Mouse (Mus musculus): Measurements from ENCODE around the gene Arnt2. TPM values are rescaled to one million over a fixed set of nuclear protein-coding genes. Genes with fewer than 3 reads are reported as not detected.

Gene Arnt2
- polyA plus RNA-seq, 1 experiment from 2014 or later = 20.0 TPM

DNA sequence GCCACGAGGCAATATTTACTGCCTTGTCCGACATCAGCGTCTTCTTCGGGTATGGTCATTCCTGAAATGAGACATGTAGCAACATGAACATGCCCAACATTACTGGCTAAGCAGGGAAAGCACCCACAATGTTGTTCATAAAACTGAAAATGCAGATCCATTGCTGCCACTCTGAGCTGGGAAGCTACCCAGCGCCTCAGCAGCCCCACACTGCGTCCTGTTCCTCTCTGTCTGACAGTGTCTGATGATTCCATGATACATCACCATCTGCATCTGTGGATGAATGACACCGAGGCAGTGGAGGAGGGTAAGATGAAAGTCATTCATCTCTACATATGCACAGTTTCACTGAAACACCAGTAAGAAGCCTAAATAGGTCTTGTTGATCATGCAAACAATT is 124.2 kb downstream of the Arnt2 start:
- no peak overlapping the region for H3K9ac ChIP-seq (replicated peaks)
- no peaks in the 10 kb centered on the region for H3K27me3 ChIP-seq
- WGBS = 88% methylated on average over 7 of the region's 7 CpGs
- no peak for ATAC-seq (ENCODE audit: insufficient number of reproducible peaks, insufficient read depth, low FRiP score, low TSS enrichment, low read depth)
- no peak overlapping the region for H3K4me2 ChIP-seq
- no peaks in the 10 kb centered on the region for H3K9me3 ChIP-seq
- H3K4me3 ChIP-seq (replicated peaks) = no peak overlapping the region
- no peak overlapping the region for H3K27ac ChIP-seq
- H3K4me1 ChIP-seq (replicated peaks) = no peaks in the 10 kb centered on the region
- peaks cover 29% of the 10 kb centered on the region for H3K36me3 ChIP-seq

DNA sequence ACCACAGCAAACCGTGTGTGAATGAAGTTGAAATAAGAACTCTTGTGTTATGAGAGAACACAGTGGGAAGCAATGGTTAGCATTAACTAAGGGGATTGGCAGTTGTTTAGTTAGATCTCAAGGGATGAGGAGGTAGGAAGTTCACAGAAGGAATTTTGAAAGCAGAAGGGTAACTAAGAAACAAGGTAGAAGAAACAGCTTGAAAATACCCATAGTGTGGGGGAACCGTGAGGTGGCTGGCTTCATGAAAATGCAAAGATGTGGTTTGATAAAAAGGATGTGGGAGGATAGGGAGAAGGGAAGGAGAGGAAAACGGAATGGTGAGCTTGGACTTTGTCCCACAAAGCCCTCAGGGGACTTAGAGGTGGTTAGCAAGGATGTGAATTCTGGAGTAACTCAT is 125.0 kb downstream of the Arnt2 start:
- Histone ChIP-seq H3K9ac (replicated peaks) (no peak overlapping the region), H3K27me3 (no peaks in the 10 kb centered on the region), H3K4me2 (no peak overlapping the region), H3K9me3 (no peaks in the 10 kb centered on the region), H3K27ac (no peak overlapping the region), H3K36me3 (peaks cover 36% of the 10 kb centered on the region), H3K4me3 (replicated peaks) (no peak overlapping the region), H3K4me1 (replicated peaks) (no peaks in the 10 kb centered on the region)
- WGBS = 84% methylated on average over 3 of the region's 3 CpGs
- no peak for ATAC-seq (ENCODE audit: insufficient number of reproducible peaks, insufficient read depth, low FRiP score, low TSS enrichment, low read depth)

DNA sequence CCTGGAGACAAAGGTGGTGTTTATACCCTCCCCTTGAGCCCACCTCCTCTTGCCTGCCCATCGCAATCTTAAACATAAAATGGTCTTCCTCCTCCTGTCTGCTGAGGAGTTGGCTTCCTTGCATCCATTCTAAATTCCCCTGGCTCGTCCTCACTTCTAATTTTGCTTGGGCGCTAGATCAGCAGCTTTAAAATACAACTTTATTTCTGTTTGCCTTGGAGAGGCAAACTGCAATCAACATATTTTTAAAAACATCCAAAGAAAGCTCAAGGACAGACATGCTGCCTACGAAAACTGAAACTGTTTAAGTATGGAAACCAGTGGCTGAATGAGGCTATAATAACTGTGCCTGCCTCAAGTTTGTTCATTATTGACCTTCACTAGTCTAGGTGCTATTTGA is 127.7 kb downstream of the Arnt2 start:
- Histone ChIP-seq H3K9me3 (no peaks in the 10 kb centered on the region), H3K4me3 (replicated peaks) (no peak overlapping the region), H3K4me2 (no peak overlapping the region), H3K27ac (no peak overlapping the region), H3K36me3 (peaks cover 42% of the 10 kb centered on the region), H3K27me3 (no peaks in the 10 kb centered on the region), H3K4me1 (replicated peaks) (no peaks in the 10 kb centered on the region), H3K9ac (replicated peaks) (no peak overlapping the region)
- WGBS = 93% methylated on average over 4 of the region's 4 CpGs
- ATAC-seq (ENCODE audit: insufficient number of reproducible peaks, insufficient read depth, low FRiP score, low TSS enrichment, low read depth) = no peak

- Histone ChIP-seq H3K4me1 (replicated peaks) (no peaks in the 10 kb centered on the region), H3K27ac (no peak overlapping the region), H3K9me3 (no peaks in the 10 kb centered on the region), H3K4me3 (replicated peaks) (no peak overlapping the region), H3K4me2 (no peak overlapping the region), H3K27me3 (no peaks in the 10 kb centered on the region), H3K36me3 (peaks cover 50% of the 10 kb centered on the region), H3K9ac (replicated peaks) (no peak overlapping the region)
- WGBS = 86% methylated on average over 1 of the region's 1 CpGs
- no peak for ATAC-seq (ENCODE audit: insufficient number of reproducible peaks, insufficient read depth, low FRiP score, low TSS enrichment, low read depth)
Measured at GRCm38 (mm10) chr7:84279231-84279630, 130.7 kb downstream of the Arnt2 start.

DNA sequence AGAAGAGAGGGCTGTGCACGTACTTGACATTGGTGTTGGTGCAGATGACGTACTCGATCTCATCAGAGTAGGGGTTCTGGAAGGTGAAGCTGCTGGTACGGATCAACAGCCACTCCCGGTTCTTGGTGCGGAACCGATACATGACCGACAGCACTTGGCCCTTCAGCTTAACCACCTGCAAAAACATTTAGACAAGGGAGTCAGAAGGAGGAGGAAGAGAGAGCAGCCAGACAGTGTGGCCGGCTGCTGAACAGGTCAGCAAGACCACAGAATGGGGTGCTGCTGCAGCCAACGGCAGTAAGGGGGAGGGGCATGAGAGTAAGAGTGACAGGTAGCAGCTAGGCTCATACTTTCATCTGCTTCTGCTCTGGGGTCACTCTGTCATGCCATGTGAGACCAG is 134.7 kb downstream of the Arnt2 start:
- Histone ChIP-seq H3K9me3 (no peaks in the 10 kb centered on the region), H3K4me2 (no peak overlapping the region), H3K4me1 (replicated peaks) (no peaks in the 10 kb centered on the region; the same call in 1 of the 2 replicates), H3K9ac (replicated peaks) (no peak overlapping the region), H3K36me3 (peaks cover 57% of the 10 kb centered on the region), H3K27ac (no peak overlapping the region), H3K4me3 (replicated peaks) (no peak overlapping the region), H3K27me3 (no peaks in the 10 kb centered on the region)
- 82% methylated on average over 10 of the region's 10 CpGs for WGBS
- ATAC-seq (ENCODE audit: insufficient number of reproducible peaks, insufficient read depth, low FRiP score, low TSS enrichment, low read depth) = no peak

GRCm38 (mm10) chr7:84273930-84274329 is 136.0 kb downstream of the Arnt2 start:
- H3K27me3 ChIP-seq = no peaks in the 10 kb centered on the region
- peaks cover 58% of the 10 kb centered on the region for H3K36me3 ChIP-seq
- WGBS = 86% methylated on average over 6 of the region's 6 CpGs
- no peak overlapping the region for H3K4me3 ChIP-seq (replicated peaks)
- no peak overlapping the region for H3K4me2 ChIP-seq
- H3K4me1 ChIP-seq (replicated peaks) = no peaks in the 10 kb centered on the region; the same call in 1 of the 2 replicates
- H3K27ac ChIP-seq = no peak overlapping the region
- H3K9me3 ChIP-seq = no peaks in the 10 kb centered on the region
- ATAC-seq (ENCODE audit: insufficient number of reproducible peaks, insufficient read depth, low FRiP score, low TSS enrichment, low read depth) = no peak
- H3K9ac ChIP-seq (replicated peaks) = no peak overlapping the region

DNA sequence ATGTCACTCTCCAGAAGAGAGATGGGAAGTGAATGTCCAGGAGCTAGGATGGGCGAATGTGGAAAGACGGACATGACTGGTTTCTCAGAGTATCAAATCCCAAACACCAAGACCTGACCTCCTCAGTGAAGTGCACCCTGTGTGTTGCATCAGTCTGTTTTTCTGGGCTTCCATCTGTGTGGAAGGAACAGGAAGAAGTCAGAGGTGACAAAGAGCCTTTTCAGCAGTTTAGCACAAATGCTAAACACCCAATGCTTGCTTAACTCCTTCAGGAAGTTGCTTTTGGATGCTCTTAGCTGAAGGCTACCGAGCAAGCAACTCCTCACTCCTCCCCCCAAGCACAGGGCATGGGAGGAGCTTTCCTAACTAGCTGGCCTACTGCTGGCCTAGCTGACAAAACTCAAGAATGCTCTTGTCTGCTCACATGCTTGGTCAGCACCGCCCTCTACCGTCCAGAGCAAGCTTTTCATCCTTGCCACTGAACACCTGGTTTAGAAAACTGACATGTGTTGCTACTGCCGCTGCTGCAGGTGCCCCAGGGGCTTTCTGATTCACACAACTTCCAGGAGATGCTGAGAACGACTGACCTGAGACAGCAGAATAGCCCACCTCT is 137.7 kb downstream of the Arnt2 start:
- Histone ChIP-seq H3K36me3 (peaks cover 67% of the 10 kb centered on the region), H3K27ac (no peak overlapping the region), H3K9ac (replicated peaks) (no peak overlapping the region), H3K27me3 (no peaks in the 10 kb centered on the region), H3K9me3 (no peaks in the 10 kb centered on the region), H3K4me2 (no peak overlapping the region), H3K4me1 (replicated peaks) (no peaks in the 10 kb centered on the region; the same call in 1 of the 2 replicates), H3K4me3 (replicated peaks) (no peak overlapping the region)
- ATAC-seq (ENCODE audit: insufficient number of reproducible peaks, insufficient read depth, low FRiP score, low TSS enrichment, low read depth) = peak; percentile 75; the same call in 1 of the 2 replicates
- 27% methylated on average over 7 of the region's 7 CpGs for WGBS

DNA sequence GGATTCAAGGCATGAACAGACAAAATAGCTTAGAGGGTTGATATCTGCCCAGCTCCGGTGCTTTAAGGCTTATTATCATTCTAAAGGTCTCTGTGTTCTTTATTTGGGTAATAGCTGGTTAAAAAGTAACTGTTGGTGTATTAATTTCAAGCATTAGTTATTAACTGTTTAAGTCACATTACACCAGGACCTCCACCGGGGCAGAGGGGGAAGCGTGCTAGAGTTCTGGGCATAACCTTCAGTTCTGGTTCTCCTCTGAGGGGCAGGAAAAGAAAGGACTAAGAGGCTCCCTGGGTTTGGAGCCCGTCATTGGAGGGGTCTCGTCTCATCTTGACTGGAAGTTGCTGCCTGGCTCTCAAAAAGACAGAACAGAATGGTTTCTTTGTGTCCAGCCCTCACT is 138.5 kb downstream of the Arnt2 start:
- no peaks in the 10 kb centered on the region for H3K9me3 ChIP-seq
- H3K27me3 ChIP-seq = no peaks in the 10 kb centered on the region
- no peak overlapping the region for H3K4me3 ChIP-seq (replicated peaks)
- no peak overlapping the region for H3K4me2 ChIP-seq
- H3K4me1 ChIP-seq (replicated peaks) = no peaks in the 10 kb centered on the region; the same call in 1 of the 2 replicates
- peaks cover 72% of the 10 kb centered on the region for H3K36me3 ChIP-seq
- WGBS = 96% methylated on average over 5 of the region's 5 CpGs
- no peak overlapping the region for H3K27ac ChIP-seq
- ATAC-seq (ENCODE audit: insufficient number of reproducible peaks, insufficient read depth, low FRiP score, low TSS enrichment, low read depth) = no peak
- H3K9ac ChIP-seq (replicated peaks) = no peak overlapping the region

- Histone ChIP-seq H3K9ac (replicated peaks) (no peak overlapping the region), H3K4me2 (no peak overlapping the region), H3K4me3 (replicated peaks) (no peak overlapping the region), H3K9me3 (no peaks in the 10 kb centered on the region), H3K36me3 (peaks cover 87% of the 10 kb centered on the region), H3K27ac (no peak overlapping the region), H3K4me1 (replicated peaks) (no peaks in the 10 kb centered on the region), H3K27me3 (no peaks in the 10 kb centered on the region)
- no peak for ATAC-seq (ENCODE audit: insufficient number of reproducible peaks, insufficient read depth, low FRiP score, low TSS enrichment, low read depth)
- WGBS = 87% methylated on average over 4 of the region's 4 CpGs
Measured at GRCm38 (mm10) chr7:84263466-84263865, 146.5 kb downstream of the Arnt2 start.

DNA sequence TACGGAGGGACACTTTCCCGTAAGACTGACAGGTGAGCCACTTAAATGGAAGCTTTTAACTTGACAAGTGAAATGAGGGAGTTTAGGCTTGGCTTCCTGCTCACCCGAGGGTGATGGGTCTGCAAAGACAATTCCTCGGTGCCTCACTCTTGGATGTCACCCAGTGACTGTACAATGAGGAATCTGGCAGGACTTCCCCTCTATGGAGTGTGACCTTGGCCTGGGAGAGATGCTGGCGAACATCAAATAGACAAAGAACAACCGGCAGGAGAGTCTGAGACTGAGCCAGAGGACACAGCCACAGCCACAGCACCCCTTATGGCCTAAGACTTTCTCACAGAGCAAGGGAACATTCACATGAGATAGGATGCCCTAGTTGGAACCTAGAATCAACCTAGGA is 148.6 kb downstream of the Arnt2 start:
- no peak overlapping the region for H3K4me2 ChIP-seq
- no peaks in the 10 kb centered on the region for H3K9me3 ChIP-seq
- no peak overlapping the region for H3K9ac ChIP-seq (replicated peaks)
- no peaks in the 10 kb centered on the region for H3K4me1 ChIP-seq (replicated peaks)
- WGBS = 86% methylated on average over 6 of the region's 6 CpGs
- no peaks in the 10 kb centered on the region for H3K27me3 ChIP-seq
- no peak overlapping the region for H3K27ac ChIP-seq
- H3K4me3 ChIP-seq (replicated peaks) = no peak overlapping the region
- ATAC-seq (ENCODE audit: insufficient number of reproducible peaks, insufficient read depth, low FRiP score, low TSS enrichment, low read depth) = no peak
- H3K36me3 ChIP-seq = peaks cover 73% of the 10 kb centered on the region

- Histone ChIP-seq H3K4me2 (no peak overlapping the region), H3K27me3 (no peaks in the 10 kb centered on the region), H3K4me3 (replicated peaks) (no peak overlapping the region), H3K36me3 (peaks cover 65% of the 10 kb centered on the region), H3K9ac (replicated peaks) (no peak overlapping the region), H3K4me1 (replicated peaks) (no peaks in the 10 kb centered on the region), H3K9me3 (no peaks in the 10 kb centered on the region), H3K27ac (no peak overlapping the region)
- no peak for ATAC-seq (ENCODE audit: insufficient number of reproducible peaks, insufficient read depth, low FRiP score, low TSS enrichment, low read depth)
- 83% methylated on average over 4 of the region's 4 CpGs for WGBS
Measured at GRCm38 (mm10) chr7:84260401-84260800, 149.6 kb downstream of the Arnt2 start.

GRCm38 (mm10) chr7:84259309-84259985 is 150.5 kb downstream of the Arnt2 start:
- Histone ChIP-seq H3K4me1 (replicated peaks) (no peaks in the 10 kb centered on the region), H3K27ac (no peak overlapping the region), H3K9me3 (no peaks in the 10 kb centered on the region), H3K36me3 (peaks cover 68% of the 10 kb centered on the region), H3K4me3 (replicated peaks) (no peak overlapping the region), H3K9ac (replicated peaks) (no peak overlapping the region), H3K4me2 (no peak overlapping the region), H3K27me3 (no peaks in the 10 kb centered on the region)
- WGBS = 85% methylated on average over 4 of the region's 4 CpGs
- no peak for ATAC-seq (ENCODE audit: insufficient number of reproducible peaks, insufficient read depth, low FRiP score, low TSS enrichment, low read depth)
